Mouse (Mus musculus): ENCODE data around the gene Dnah3. TPM values are rescaled to one million over a fixed set of nuclear protein-coding genes. Genes with fewer than 3 reads are reported as not detected.

The Dnah3 gene
- total RNA-seq, 2 experiments from 2014 or later, result 0.38 to 0.62 TPM

- DNase-seq (ENCODE audit: low spot score in 2 of 2), result no peak
Measured at GRCm38 (mm10) chr7:119879171-119879570, 215.9 kb downstream of the Dnah3 start.

- peak in 1 of 2 experiments; percentile 29 for DNase-seq (ENCODE audit: low spot score in 2 of 2)
Measured at GRCm38 (mm10) chr7:119875776-119876440, 219.2 kb downstream of the Dnah3 start.

- DNase-seq (ENCODE audit: low spot score in 2 of 2), result no peak
Measured at GRCm38 (mm10) chr7:119873050-119873449, 222.0 kb downstream of the Dnah3 start.

Other genes starting within 250 kb of the Dnah3 start
- 10 to 100 TPM in 1 of 2 experiments, 1 to 10 TPM in 1; 9.7 to 10.3 TPM for gene Lyrm1, start 199.4 kb downstream of the Dnah3 start, total RNA-seq (2021)
- gene Dcun1d3, start 199.0 kb downstream of the Dnah3 start, total RNA-seq (2021), result 10 to 100 TPM; 21.0 to 22.3 TPM
- gene Tmem159, start 7.1 kb upstream of the Dnah3 start, total RNA-seq (2021), result 10 to 100 TPM; 16.3 to 17.0 TPM
- under 1 TPM; 0.21 to 0.41 TPM for gene Zp2, start 50.0 kb upstream of the Dnah3 start, total RNA-seq (2021)
- gene Anks4b, start 78.6 kb upstream of the Dnah3 start, total RNA-seq (2021), result under 1 TPM; 0.65 to 0.79 TPM
- gene Crym, start 106.8 kb upstream of the Dnah3 start, total RNA-seq (2021), result 100 to 1,000 TPM; 479 to 510 TPM
- not detected for gene Abca14, start 108.7 kb upstream of the Dnah3 start, total RNA-seq (2021)
- gene Abca15, start 233.4 kb upstream of the Dnah3 start, total RNA-seq (2021), result not detected

All from layer of hippocampus, postnatal 14 days (tissue).